In genomic region chr3:41198216-41198976, GRCm38 (mm10) we compare ENCODE assay signal across 10 mouse cellular contexts.
DNase-seq lines count a peak whose midpoint lies in the region; ATAC-seq and TF ChIP-seq lines count a peak whose summit lies in the region.
"Had no signal": no experiment of that assay in that cellular context is flagged by ENCODE, and none has a peak within 500 bp of the region (broad histone marks: within the 10 kb centered on the region; RNA-seq: fewer than 3 reads in every experiment).

No protein-coding gene starts in this region.

- H3K9me3 ChIP-seq in hindbrain, embryonic 14.5 days (ENCODE audit: control insufficient read depth, low read length) = no peaks in the 10 kb centered on the region
- no peaks in the 10 kb centered on the region for H3K9me3 ChIP-seq in hindbrain, embryonic 11.5 days (ENCODE audit: control insufficient read depth, low read length)
- no peaks in the 10 kb centered on the region for H3K9me3 ChIP-seq in midbrain, postnatal 0 days (ENCODE audit: low read length)
- no peaks in the 10 kb centered on the region for H3K9me3 ChIP-seq in liver, embryonic 11.5 days (ENCODE audit: control insufficient read depth, low read length)
- H3K9me3 ChIP-seq in liver, embryonic 12.5 days (replicated peaks) = no peaks in the 10 kb centered on the region

- no peak overlapping the region for H3K4me2 ChIP-seq in hindbrain, embryonic 14.5 days (replicated peaks)
- no peak overlapping the region for H3K4me2 ChIP-seq in hindbrain, embryonic 11.5 days (replicated peaks; ENCODE audit: low read depth, low read length)
- no peak overlapping the region for H3K4me2 ChIP-seq in midbrain, postnatal 0 days (ENCODE audit: low read depth, low read length, poor library complexity, severe bottlenecking)
- no peak overlapping the region for H3K4me2 ChIP-seq in liver, embryonic 11.5 days
- H3K4me2 ChIP-seq in liver, embryonic 12.5 days = no peak overlapping the region

- ATAC-seq in hindbrain, embryonic 14.5 days (ENCODE audit: low FRiP score) = peak; percentile 61; the same call in 1 of the 2 replicates
- ATAC-seq in hindbrain, embryonic 11.5 days (ENCODE audit: low FRiP score) = no peak
- 0 out of 2 replicates have a peak, but pooled peaks have one; percentile 35 for ATAC-seq in midbrain, postnatal 0 days (ENCODE audit: low FRiP score)
- ATAC-seq in liver, embryonic 11.5 days (replicated peaks; ENCODE audit: low FRiP score) = no peak
- no peak for ATAC-seq in liver, embryonic 12.5 days

- no peaks in the 10 kb centered on the region for H3K36me3 ChIP-seq in hindbrain, embryonic 14.5 days (replicated peaks; ENCODE audit: control insufficient read depth, insufficient read depth)
- H3K36me3 ChIP-seq in hindbrain, embryonic 11.5 days (ENCODE audit: control insufficient read depth, insufficient read depth, low read length) = no peaks in the 10 kb centered on the region
- H3K36me3 ChIP-seq in midbrain, postnatal 0 days (ENCODE audit: insufficient read depth, low read length) = no peaks in the 10 kb centered on the region
- no peaks in the 10 kb centered on the region for H3K36me3 ChIP-seq in liver, embryonic 11.5 days (ENCODE audit: control insufficient read depth, insufficient read depth, low read length)
- H3K36me3 ChIP-seq in liver, embryonic 12.5 days = no peaks in the 10 kb centered on the region

- no peak overlapping the region for H3K4me3 ChIP-seq in hindbrain, embryonic 14.5 days (replicated peaks; ENCODE audit: low read length)
- no peak overlapping the region for H3K4me3 ChIP-seq in hindbrain, embryonic 11.5 days (ENCODE audit: low read depth, low read length)
- no peak overlapping the region for H3K4me3 ChIP-seq in midbrain, postnatal 0 days (ENCODE audit: low read depth, low read length)
- no peak overlapping the region for H3K4me3 ChIP-seq in liver, embryonic 11.5 days (ENCODE audit: low read depth, low read length)
- H3K4me3 ChIP-seq in liver, embryonic 12.5 days = no peak overlapping the region

- no peak overlapping the region for H3K9ac ChIP-seq in hindbrain, embryonic 14.5 days
- no peak overlapping the region for H3K9ac ChIP-seq in hindbrain, embryonic 11.5 days (ENCODE audit: low read depth, low read length)
- H3K9ac ChIP-seq in midbrain, postnatal 0 days (replicated peaks; ENCODE audit: low read length, poor library complexity, severe bottlenecking) = no peak overlapping the region
- no peak overlapping the region for H3K9ac ChIP-seq in liver, embryonic 11.5 days (ENCODE audit: low read depth, low read length)
- H3K9ac ChIP-seq in liver, embryonic 12.5 days = no peak overlapping the region

- peak; percentile 51 for DNase-seq in hindbrain, embryonic 14.5 days (ENCODE audit: low spot score)
- no peak for DNase-seq in hindbrain, embryonic 11.5 days (ENCODE audit: low spot score)
- peak; percentile 65 for DNase-seq in cerebellum, adult 11 months
- peak; percentile 31 for DNase-seq in heart, adult 8-10 months (ENCODE audit: low spot score)
- DNase-seq in midbrain, postnatal 0 days (ENCODE audit: low spot score) = peak; percentile 82
- no peak for DNase-seq in liver, embryonic 11.5 days (ENCODE audit: low spot score)
- DNase-seq in ovary, adult 18-20 months (ENCODE audit: low spot score) = no peak
- DNase-seq: kidney, postnatal 14 days had no signal

- WGBS in hindbrain, embryonic 14.5 days = 74% methylated on average over 15 of the region's 15 CpGs
- WGBS in hindbrain, embryonic 11.5 days = 91% methylated on average over 15 of the region's 15 CpGs
- 67% methylated on average over 15 of the region's 15 CpGs for WGBS in midbrain, postnatal 0 days
- 79% methylated on average over 15 of the region's 15 CpGs for WGBS in liver, embryonic 11.5 days
- WGBS in liver, embryonic 12.5 days (ENCODE audit: insufficient replicate concordance) = 71% methylated on average over 15 of the region's 15 CpGs

- H3K27me3 ChIP-seq in hindbrain, embryonic 14.5 days (ENCODE audit: control insufficient read depth, insufficient read depth, low read length) = no peaks in the 10 kb centered on the region
- no peaks in the 10 kb centered on the region for H3K27me3 ChIP-seq in hindbrain, embryonic 11.5 days (ENCODE audit: control insufficient read depth, insufficient read depth, low read length)
- H3K27me3 ChIP-seq in midbrain, postnatal 0 days (ENCODE audit: insufficient read depth, low read length) = no peaks in the 10 kb centered on the region
- no peaks in the 10 kb centered on the region; the same call in 1 of the 2 replicates for H3K27me3 ChIP-seq in liver, embryonic 11.5 days (replicated peaks; ENCODE audit: control insufficient read depth, insufficient read depth, low read length)
- no peaks in the 10 kb centered on the region for H3K27me3 ChIP-seq in liver, embryonic 12.5 days (replicated peaks)
- H3K27me3 ChIP-seq: CH12.LX had no signal

- H3K4me1 ChIP-seq in hindbrain, embryonic 14.5 days (replicated peaks; ENCODE audit: control insufficient read depth, insufficient read depth, low read length) = peaks cover 6% of the 10 kb centered on the region; the same call in 1 of the 2 replicates
- peaks cover 4% of the 10 kb centered on the region; the same call in 1 of the 2 replicates for H3K4me1 ChIP-seq in hindbrain, embryonic 11.5 days (replicated peaks; ENCODE audit: control insufficient read depth, insufficient read depth, low read length)
- H3K4me1 ChIP-seq in midbrain, postnatal 0 days (ENCODE audit: insufficient read depth, low read length) = no peaks in the 10 kb centered on the region
- H3K4me1 ChIP-seq in liver, embryonic 11.5 days (replicated peaks; ENCODE audit: control insufficient read depth, insufficient read depth, low read length) = no peaks in the 10 kb centered on the region
- no peaks in the 10 kb centered on the region for H3K4me1 ChIP-seq in liver, embryonic 12.5 days

- no peak overlapping the region for H3K27ac ChIP-seq in hindbrain, embryonic 14.5 days
- no peak overlapping the region for H3K27ac ChIP-seq in hindbrain, embryonic 11.5 days (ENCODE audit: low read depth, low read length)
- H3K27ac ChIP-seq in midbrain, postnatal 0 days (ENCODE audit: low read depth, low read length) = no peak overlapping the region
- no peak overlapping the region for H3K27ac ChIP-seq in liver, embryonic 11.5 days (ENCODE audit: low read depth, low read length)
- no peak overlapping the region for H3K27ac ChIP-seq in liver, embryonic 12.5 days

- no peak for TF ChIP-seq CTCF in midbrain, postnatal 0 days (IDR thresholded peaks at IDR 0.05)

Comparison
In these comparisons a context has a peak if more than half of its experiments do, and no peak if none do; other contexts are left out.
1. ATAC-seq: peak in hindbrain, embryonic 14.5 days (single experiment) and midbrain, postnatal 0 days (single experiment); none in hindbrain, embryonic 11.5 days (single experiment), liver, embryonic 11.5 days (single experiment) and liver, embryonic 12.5 days (single experiment).
2. DNase-seq: peak in hindbrain, embryonic 14.5 days (single experiment), cerebellum, adult 11 months (single experiment), heart, adult 8-10 months (single experiment) and midbrain, postnatal 0 days (single experiment); none in hindbrain, embryonic 11.5 days (single experiment), liver, embryonic 11.5 days (single experiment) and ovary, adult 18-20 months (single experiment).